Mouse (Mus musculus): ENCODE measurements around the gene Atl2. TPM values are rescaled to one million over a fixed set of nuclear protein-coding genes. Genes with fewer than 3 reads are reported as not detected.

The Atl2 gene
- polyA plus RNA-seq, 1 experiment from 2014 or later = 28.8 TPM

DNA sequence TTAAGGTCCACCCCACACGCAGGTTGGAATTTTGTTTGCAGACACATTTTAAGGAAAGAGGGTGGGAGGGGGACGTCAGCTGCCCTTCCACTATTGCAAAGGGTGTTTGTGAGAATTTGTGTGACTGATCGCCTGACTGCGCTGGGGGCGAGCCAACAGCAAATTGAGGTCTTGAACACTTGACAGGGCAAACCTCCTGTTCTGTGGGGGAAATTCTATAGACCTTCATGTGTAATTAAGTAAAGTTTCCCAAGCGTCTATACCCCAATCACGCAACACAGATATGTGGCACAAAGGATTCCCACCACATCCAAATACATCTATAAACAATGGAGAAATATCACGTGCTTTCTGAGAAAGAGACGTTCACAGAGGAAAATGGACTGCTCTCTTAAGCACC lies 85.5 kb downstream of the Atl2 start:
- Histone ChIP-seq H3K9ac (no peak overlapping the region), H3K36me3 (no peaks in the 10 kb centered on the region), H3K4me3 (no peak overlapping the region), H3K27me3 (no peaks in the 10 kb centered on the region), H3K9me3 (no peaks in the 10 kb centered on the region), H3K4me2 (replicated peaks) (no peak overlapping the region), H3K27ac (no peak overlapping the region), H3K4me1 (peaks cover 24% of the 10 kb centered on the region)
- ATAC-seq (ENCODE audit: low FRiP score, low read depth) = no peak
- WGBS = 77% methylated on average over 9 of the region's 9 CpGs

DNA sequence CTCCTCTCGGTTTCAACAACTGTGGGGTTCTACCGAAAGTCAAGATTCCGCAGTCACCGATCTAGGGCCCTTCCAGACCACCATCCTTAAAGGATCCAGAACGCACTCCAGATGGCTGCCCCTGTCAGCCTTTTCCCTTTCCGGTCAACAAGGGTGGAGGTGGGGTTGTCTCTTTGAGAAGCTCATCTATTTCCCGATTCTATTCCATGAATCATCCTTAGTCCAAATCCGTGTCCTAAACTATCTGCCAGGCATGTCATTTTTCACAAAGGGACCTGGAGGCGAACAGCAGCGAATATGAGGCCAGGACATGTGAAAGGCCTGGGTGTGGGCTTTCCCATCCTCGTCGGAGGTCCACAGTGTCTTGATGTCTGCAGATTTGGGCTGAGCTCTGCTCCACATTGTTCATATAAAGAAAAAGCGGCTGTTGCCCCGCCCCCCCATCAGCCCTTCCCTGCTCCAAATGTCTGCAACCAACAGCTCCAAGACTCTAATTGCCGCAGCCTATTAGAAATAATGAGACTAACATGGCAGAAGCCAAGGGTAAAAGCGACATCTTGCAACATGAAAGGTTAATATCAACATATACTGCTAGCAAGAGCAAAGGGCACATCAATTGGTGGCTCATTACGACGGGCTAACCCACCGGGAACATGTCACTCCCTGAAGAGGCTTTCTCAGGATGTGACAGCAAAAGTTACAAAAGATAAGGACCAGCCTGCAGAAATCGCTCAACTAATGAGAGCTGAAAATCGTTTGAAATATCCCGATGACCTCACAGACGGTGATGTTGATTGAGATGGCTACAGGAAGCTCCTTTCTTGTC lies 86.2 kb downstream of the Atl2 start:
- no peak for ATAC-seq (ENCODE audit: low FRiP score, low read depth)
- 67% methylated on average over 23 of the region's 23 CpGs for WGBS
- Histone ChIP-seq H3K4me3 (no peak overlapping the region), H3K4me1 (peaks cover 24% of the 10 kb centered on the region), H3K27me3 (no peaks in the 10 kb centered on the region), H3K4me2 (replicated peaks) (no peak overlapping the region), H3K9ac (no peak overlapping the region), H3K27ac (no peak overlapping the region), H3K36me3 (no peaks in the 10 kb centered on the region), H3K9me3 (no peaks in the 10 kb centered on the region)

DNA sequence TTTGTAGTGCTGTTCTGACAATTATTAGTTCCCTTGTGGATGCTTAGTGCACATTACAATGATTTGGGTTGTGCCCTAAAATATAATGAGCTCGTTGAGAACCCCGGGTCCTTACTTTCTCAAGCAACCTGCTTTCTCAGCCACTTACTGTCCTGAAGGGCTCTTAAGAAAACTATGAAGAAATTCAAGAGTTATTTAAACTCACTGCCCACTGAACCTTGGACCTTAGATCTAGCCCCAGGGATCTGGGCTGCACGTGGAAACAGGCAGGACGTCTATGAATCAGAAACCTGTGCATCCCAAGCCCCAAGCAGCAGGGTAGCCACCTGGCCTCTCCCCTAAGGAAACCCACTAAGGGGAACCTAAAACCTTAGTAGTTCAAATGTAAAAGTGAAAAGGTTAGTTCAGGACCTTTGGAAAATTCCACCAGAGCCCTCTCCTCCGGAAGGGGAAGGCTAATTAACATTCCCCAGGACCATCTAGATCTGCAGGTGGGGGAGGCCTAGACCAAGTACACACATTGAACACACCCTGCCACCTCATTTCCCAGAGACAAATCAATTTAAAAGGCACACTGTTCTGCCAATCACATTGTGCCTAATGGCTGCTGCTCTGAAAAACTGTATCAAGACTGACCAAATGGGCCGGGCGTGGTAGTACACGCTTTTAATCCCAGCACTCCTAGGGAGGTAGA lies 88.5 kb downstream of the Atl2 start:
- H3K9ac ChIP-seq = no peak overlapping the region
- H3K36me3 ChIP-seq = no peaks in the 10 kb centered on the region
- H3K4me3 ChIP-seq = no peak overlapping the region
- H3K4me2 ChIP-seq (replicated peaks) = no peak overlapping the region
- peaks cover 24% of the 10 kb centered on the region for H3K4me1 ChIP-seq
- 48% methylated on average over 8 of the region's 8 CpGs for WGBS
- no peaks in the 10 kb centered on the region for H3K9me3 ChIP-seq
- no peak for ATAC-seq (ENCODE audit: low FRiP score, low read depth)
- no peaks in the 10 kb centered on the region for H3K27me3 ChIP-seq
- no peak overlapping the region for H3K27ac ChIP-seq

DNA sequence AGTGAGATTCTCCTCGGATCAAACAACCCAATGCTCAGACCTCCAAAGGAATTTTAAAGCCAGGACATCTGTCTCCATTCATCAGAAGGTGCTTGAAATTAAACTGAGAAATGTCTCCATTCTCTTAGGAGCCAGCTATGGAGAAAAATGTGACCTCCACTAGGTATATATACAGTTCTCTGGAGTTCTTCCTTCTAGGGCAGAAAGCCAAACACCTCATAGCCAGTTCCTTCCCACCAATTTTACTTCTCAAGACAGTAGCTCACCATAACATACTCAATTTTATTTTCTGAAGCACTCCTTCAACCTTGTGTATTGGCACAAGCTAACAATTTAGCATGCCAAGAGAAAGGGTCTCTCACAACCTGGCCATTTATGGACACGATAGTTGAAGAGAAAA lies 91.2 kb downstream of the Atl2 start:
- H3K4me2 ChIP-seq (replicated peaks) = no peak overlapping the region
- H3K9me3 ChIP-seq = no peaks in the 10 kb centered on the region
- H3K27ac ChIP-seq = no peak overlapping the region
- no peaks in the 10 kb centered on the region for H3K36me3 ChIP-seq
- no peak overlapping the region for H3K9ac ChIP-seq
- WGBS = 51% methylated on average over 2 of the region's 2 CpGs
- H3K27me3 ChIP-seq = no peaks in the 10 kb centered on the region
- no peak for ATAC-seq (ENCODE audit: low FRiP score, low read depth)
- H3K4me3 ChIP-seq = no peak overlapping the region
- H3K4me1 ChIP-seq = peaks cover 21% of the 10 kb centered on the region

DNA sequence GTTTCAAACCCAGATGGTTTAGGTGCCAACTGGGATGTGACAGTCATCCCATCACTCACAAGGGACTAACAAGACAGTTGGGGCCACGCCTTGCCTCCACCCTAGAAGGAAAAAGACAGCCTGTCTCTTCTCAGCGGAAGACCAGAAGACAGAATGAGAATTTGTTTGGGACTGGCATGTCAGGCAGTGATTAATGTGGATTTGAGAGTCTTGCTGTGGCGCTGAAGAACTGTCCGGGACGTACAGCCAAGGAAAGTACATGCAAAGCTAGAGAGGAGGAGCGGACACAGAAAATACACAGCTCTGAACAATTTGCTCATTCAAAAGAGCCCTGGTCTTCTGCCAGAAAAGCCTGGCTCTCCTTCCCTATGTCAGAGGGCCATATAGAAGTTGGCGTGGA lies 93.9 kb downstream of the Atl2 start:
- ATAC-seq (ENCODE audit: low FRiP score, low read depth) = no peak
- H3K27me3 ChIP-seq = no peaks in the 10 kb centered on the region
- no peaks in the 10 kb centered on the region for H3K9me3 ChIP-seq
- no peak overlapping the region for H3K4me2 ChIP-seq (replicated peaks)
- no peak overlapping the region for H3K9ac ChIP-seq
- H3K36me3 ChIP-seq = no peaks in the 10 kb centered on the region
- WGBS = 61% methylated on average over 7 of the region's 7 CpGs
- H3K4me1 ChIP-seq = no peaks in the 10 kb centered on the region
- H3K27ac ChIP-seq = no peak overlapping the region
- H3K4me3 ChIP-seq = no peak overlapping the region

DNA sequence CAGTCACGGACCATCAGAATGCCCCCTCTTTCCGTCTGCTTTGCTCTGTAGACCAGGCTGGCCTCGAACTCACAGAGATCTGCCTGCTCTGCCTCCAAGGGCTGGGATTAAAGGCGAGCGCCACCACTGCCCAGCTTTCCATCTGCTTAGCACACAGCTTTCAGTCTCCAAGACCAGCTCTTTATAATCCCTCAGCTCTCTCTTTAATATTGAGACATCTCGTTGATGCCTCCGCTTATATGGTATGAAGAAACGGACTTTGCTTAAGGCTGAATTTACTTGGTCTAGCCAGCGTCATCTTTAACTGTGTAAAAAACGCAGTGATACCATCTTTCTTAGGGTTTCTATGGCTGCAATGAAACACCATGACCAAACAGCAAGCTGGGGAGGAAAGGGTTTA lies 97.1 kb downstream of the Atl2 start:
- Histone ChIP-seq H3K9ac (no peak overlapping the region), H3K4me1 (no peaks in the 10 kb centered on the region), H3K27ac (no peak overlapping the region), H3K4me3 (no peak overlapping the region), H3K9me3 (no peaks in the 10 kb centered on the region), H3K27me3 (no peaks in the 10 kb centered on the region), H3K36me3 (no peaks in the 10 kb centered on the region), H3K4me2 (replicated peaks) (no peak overlapping the region)
- ATAC-seq (ENCODE audit: low FRiP score, low read depth) = no peak
- 91% methylated on average over 10 of the region's 10 CpGs for WGBS

Other genes with a start within 250 kb of the Atl2 start
- 2.6 and 3.4 TPM in 2 replicates for gene Cyp1b1, start 181.1 kb downstream of the Atl2 start, polyA plus RNA-seq (2015; fragmentation: Nextera tagmentation; extraction: Ambion mirVana)
- 63.7 and 64.1 TPM in 2 replicates for gene Hnrnpll, start 166.2 kb upstream of the Atl2 start, polyA plus RNA-seq (2015; fragmentation: Nextera tagmentation; extraction: Ambion mirVana)
- gene Galm, start 231.3 kb upstream of the Atl2 start, polyA plus RNA-seq (2015; fragmentation: Nextera tagmentation; extraction: Ambion mirVana) = 15.5 and 17.2 TPM in 2 replicates